Mouse (Mus musculus) midbrain, embryonic 10.5 days (tissue): ENCODE data around the gene Foxc1. TPM values are rescaled to one million over a fixed set of nuclear protein-coding genes. Genes with fewer than 3 reads are reported as not detected.

Source experiments
- DNase-seq: peaks from one replicate; pipeline ENCODE4 v3.0.0-alpha.2; 2017; ENCODE audit warnings: low spot score
- H3K27ac ChIP-seq: fragments of 300-500 bp; sonication (generic); replicated peaks from 2 replicates; pipeline ENCODE4 v1.5.1; 2016; ENCODE audit warnings: mild to moderate bottlenecking
- H3K27me3 ChIP-seq: fragments of 300-500 bp; sonication (generic); 2 replicates; pipeline ENCODE4 v1.6.1; 2016; ENCODE audit warnings: low read depth, mild to moderate bottlenecking; ENCODE audit not compliant: poor library complexity, severe bottlenecking
- H3K36me3 ChIP-seq: fragments of 300-500 bp; sonication (generic); 2 replicates; pipeline ENCODE4 v1.6.1; 2016; ENCODE audit warnings: mild to moderate bottlenecking, moderate library complexity
- H3K4me1 ChIP-seq: fragments of 300-500 bp; sonication (generic); 2 replicates; pipeline ENCODE4 v1.6.1; 2016
- H3K4me3 ChIP-seq: fragments of 300-500 bp; sonication (generic); 2 replicates; pipeline ENCODE4 v1.5.1; 2016; ENCODE audit warnings: mild to moderate bottlenecking, moderate library complexity
- H3K9me3 ChIP-seq: fragments of 300-500 bp; sonication (generic); replicated peaks from 2 replicates; pipeline ENCODE4 v1.6.1; 2016; ENCODE audit warnings: mild to moderate bottlenecking
- WGBS: fragments of 180-500 bp; shearing (Covaris S2); methylation state at CpG from one replicate; pipeline ENCODE4 v1.1.7; 2016; 5-methylcytosine and 5-hydroxymethylcytosine counted together
- polyA plus RNA-seq: library from polyadenylated mRNA; unstranded; fragments of >200 nt; fragmentation: Nextera tagmentation; extraction: Ambion mirVana; gene quantifications from 2 replicates; pipeline ENCODE4 v1.2.1, GENCODE M21; 2016

The Foxc1 gene
- polyA plus RNA-seq, 1 experiment from 2014 or later, result 2.1 TPM

GRCm38 (mm10) chr13:31797346-31797745 is 9.1 kb upstream of the Foxc1 start:
- no peak overlapping the region for H3K4me3 ChIP-seq
- H3K27ac ChIP-seq, result no peak overlapping the region
- WGBS, result 74% methylated on average over 10 of the region's 10 CpGs
- H3K9me3 ChIP-seq, result no peaks in the 10 kb centered on the region
- H3K4me1 ChIP-seq, result peaks cover 17% of the 10 kb centered on the region
- DNase-seq, result no peak
- H3K36me3 ChIP-seq, result no peaks in the 10 kb centered on the region
- H3K27me3 ChIP-seq, result peaks cover 62% of the 10 kb centered on the region

- H3K27ac ChIP-seq, result no peak overlapping the region
- DNase-seq, result no peak
- H3K4me1 ChIP-seq, result peaks cover 18% of the 10 kb centered on the region
- no peaks in the 10 kb centered on the region for H3K36me3 ChIP-seq
- WGBS, result 43% methylated on average over 9 of the region's 9 CpGs
- H3K4me3 ChIP-seq, result no peak overlapping the region
- H3K27me3 ChIP-seq, result peaks cover 69% of the 10 kb centered on the region
- H3K9me3 ChIP-seq, result no peaks in the 10 kb centered on the region
These were observed 8.4 kb upstream of the Foxc1 start for GRCm38 (mm10) chr13:31798075-31798474.

GRCm38 (mm10) chr13:31800581-31801576 is 5.6 kb upstream of the Foxc1 start:
- peak; percentile 90 for DNase-seq
- Histone ChIP-seq H3K27ac (no peak overlapping the region), H3K27me3 (peaks cover 86% of the 10 kb centered on the region), H3K4me3 (peak overlapping the region; percentile 53), H3K9me3 (no peaks in the 10 kb centered on the region), H3K36me3 (no peaks in the 10 kb centered on the region), H3K4me1 (peaks cover 32% of the 10 kb centered on the region)
- WGBS, result under 1% methylated on average over 43 of the region's 43 CpGs

- Histone ChIP-seq H3K27me3 (peaks cover 96% of the 10 kb centered on the region), H3K4me3 (peak overlapping the region; percentile 53), H3K4me1 (peaks cover 38% of the 10 kb centered on the region), H3K9me3 (no peaks in the 10 kb centered on the region), H3K36me3 (no peaks in the 10 kb centered on the region), H3K27ac (no peak overlapping the region)
- DNase-seq, result peak; percentile 36
- WGBS, result 3% methylated on average over 25 of the region's 25 CpGs
These were observed 4.6 kb upstream of the Foxc1 start for GRCm38 (mm10) chr13:31801703-31802305.

- H3K9me3 ChIP-seq, result no peaks in the 10 kb centered on the region
- H3K27me3 ChIP-seq, result peaks cover 100% of the 10 kb centered on the region
- H3K4me1 ChIP-seq, result peaks cover 45% of the 10 kb centered on the region
- no peak for DNase-seq
- no peaks in the 10 kb centered on the region for H3K36me3 ChIP-seq
- H3K4me3 ChIP-seq, result no peak overlapping the region
- H3K27ac ChIP-seq, result no peak overlapping the region
- 8% methylated on average over 5 of the region's 5 CpGs for WGBS
These were observed 4.0 kb upstream of the Foxc1 start for GRCm38 (mm10) chr13:31802447-31802846.

- DNase-seq, result peak; percentile 53
- H3K4me3 ChIP-seq, result peak overlapping the region; percentile 29
- peaks cover 100% of the 10 kb centered on the region for H3K27me3 ChIP-seq
- under 1% methylated on average over 31 of the region's 31 CpGs for WGBS
- H3K4me1 ChIP-seq, result peaks cover 55% of the 10 kb centered on the region
- no peaks in the 10 kb centered on the region for H3K9me3 ChIP-seq
- no peaks in the 10 kb centered on the region for H3K36me3 ChIP-seq
- H3K27ac ChIP-seq, result no peak overlapping the region
These were observed 3.0 kb upstream of the Foxc1 start for GRCm38 (mm10) chr13:31803166-31804093.

DNA sequence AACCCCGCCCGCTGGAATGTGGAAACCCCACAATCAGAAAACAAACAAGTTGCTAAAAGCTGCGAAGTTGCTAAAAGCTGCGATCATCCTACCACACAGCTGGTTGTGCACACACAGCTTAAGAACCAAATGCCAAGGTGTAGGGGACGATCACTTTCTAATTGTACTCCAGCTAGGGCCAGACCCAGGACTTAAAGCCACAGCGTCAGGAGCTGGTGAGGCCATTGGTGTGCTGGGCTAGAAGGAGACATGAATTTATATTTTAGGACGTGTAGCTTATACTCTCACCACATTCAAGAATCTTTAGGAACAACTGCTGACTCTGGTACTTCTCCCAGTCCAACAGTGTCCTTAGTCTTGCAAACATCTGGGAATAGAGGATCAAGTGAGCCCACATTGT is 1.9 kb upstream of the Foxc1 start:
- no peaks in the 10 kb centered on the region for H3K9me3 ChIP-seq
- H3K36me3 ChIP-seq, result no peaks in the 10 kb centered on the region
- H3K27me3 ChIP-seq, result peaks cover 100% of the 10 kb centered on the region
- peaks cover 56% of the 10 kb centered on the region for H3K4me1 ChIP-seq
- no peak overlapping the region for H3K27ac ChIP-seq
- WGBS, result 2% methylated on average over 7 of the region's 7 CpGs
- H3K4me3 ChIP-seq, result no peak overlapping the region
- no peak for DNase-seq

GRCm38 (mm10) chr13:31805831-31806427 is 504 bp upstream of the Foxc1 start:
- WGBS, result under 1% methylated on average over 34 of the region's 34 CpGs
- DNase-seq, result no peak
- Histone ChIP-seq H3K36me3 (no peaks in the 10 kb centered on the region), H3K27me3 (peaks cover 100% of the 10 kb centered on the region), H3K4me1 (peaks cover 51% of the 10 kb centered on the region), H3K9me3 (no peaks in the 10 kb centered on the region), H3K27ac (no peak overlapping the region; the same call in 1 of the 2 replicates), H3K4me3 (peak overlapping the region; percentile 62)

- peaks cover 100% of the 10 kb centered on the region for H3K27me3 ChIP-seq
- peak overlapping the region; percentile 77 for H3K27ac ChIP-seq
- peaks cover 48% of the 10 kb centered on the region for H3K4me1 ChIP-seq
- peak overlapping the region; percentile 62 for H3K4me3 ChIP-seq
- DNase-seq, result peak; percentile 68
- H3K9me3 ChIP-seq, result no peaks in the 10 kb centered on the region
- H3K36me3 ChIP-seq, result no peaks in the 10 kb centered on the region
- WGBS, result under 1% methylated on average over 100 of the region's 101 CpGs
These were observed 680 bp downstream of the Foxc1 start for GRCm38 (mm10) chr13:31806890-31807735.

- Histone ChIP-seq H3K36me3 (no peaks in the 10 kb centered on the region), H3K4me1 (peaks cover 48% of the 10 kb centered on the region), H3K27ac (peak overlapping the region; percentile 77), H3K4me3 (peak overlapping the region; percentile 62), H3K27me3 (peaks cover 100% of the 10 kb centered on the region), H3K9me3 (no peaks in the 10 kb centered on the region)
- under 1% methylated on average over 47 of the region's 47 CpGs for WGBS
- peak; percentile 70 for DNase-seq
These were observed 1.3 kb downstream of the Foxc1 start for GRCm38 (mm10) chr13:31807736-31808115.

GRCm38 (mm10) chr13:31808116-31808803 is 1.8 kb downstream of the Foxc1 start:
- H3K4me3 ChIP-seq, result peak overlapping the region; percentile 62
- no peaks in the 10 kb centered on the region for H3K36me3 ChIP-seq
- peak overlapping the region; percentile 77 for H3K27ac ChIP-seq
- no peaks in the 10 kb centered on the region for H3K9me3 ChIP-seq
- H3K27me3 ChIP-seq, result peaks cover 100% of the 10 kb centered on the region
- WGBS, result under 1% methylated on average over 73 of the region's 73 CpGs
- peak; percentile 59 for DNase-seq
- peaks cover 46% of the 10 kb centered on the region for H3K4me1 ChIP-seq
